Mouse (Mus musculus): ENCODE data around the gene Agmo. TPM values are rescaled to one million over a fixed set of nuclear protein-coding genes. Genes with fewer than 3 reads are reported as not detected.

Agmo gene
- total and polyA plus RNA-seq, 2 experiments from 2014 or later, result 1.9 to 2.5 TPM

DNA sequence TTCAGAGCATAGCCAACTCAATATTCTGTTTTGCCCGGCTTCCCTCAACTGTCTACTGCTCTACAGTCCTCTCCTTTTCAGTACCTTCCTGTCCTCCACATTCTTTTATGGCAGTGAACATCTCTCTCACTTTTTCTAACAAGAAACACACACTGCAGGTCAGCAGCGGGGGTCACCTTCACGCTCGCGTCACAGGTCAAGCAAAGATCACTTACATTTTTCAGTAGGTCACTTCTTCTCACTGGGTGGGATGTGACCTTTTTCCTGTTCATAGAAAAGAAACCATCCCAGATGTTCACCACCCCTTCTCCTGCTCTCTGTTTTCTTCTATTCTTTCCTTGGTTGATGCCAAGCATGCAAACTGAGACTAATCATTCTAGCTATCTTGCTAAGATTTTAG lies 230.2 kb downstream of the Agmo start:
- H3K9ac ChIP-seq (replicated peaks; ENCODE audit: low read length), result no peak overlapping the region
- H3K9me3 ChIP-seq (ENCODE audit: low read length), result no peaks in the 10 kb centered on the region
- H3K4me1 ChIP-seq (ENCODE audit: insufficient read depth, low read length), result no peaks in the 10 kb centered on the region
- DNase-seq (ENCODE audit: low spot score) (no peak), ATAC-seq (no peak)
- WGBS, result 53% methylated on average over 5 of the region's 5 CpGs
- TF ChIP-seq CTCF (IDR thresholded peaks at IDR 0.05; ENCODE audit: low read depth), result no peak
- no peak overlapping the region for H3K4me2 ChIP-seq (ENCODE audit: low read depth, low read length)
- H3K4me3 ChIP-seq (ENCODE audit: low read length), result no peak overlapping the region
- no peaks in the 10 kb centered on the region for H3K27me3 ChIP-seq (ENCODE audit: insufficient read depth, low read length)
- no peak overlapping the region for H3K27ac ChIP-seq
- H3K36me3 ChIP-seq (ENCODE audit: insufficient read depth, low read length), result no peaks in the 10 kb centered on the region

DNA sequence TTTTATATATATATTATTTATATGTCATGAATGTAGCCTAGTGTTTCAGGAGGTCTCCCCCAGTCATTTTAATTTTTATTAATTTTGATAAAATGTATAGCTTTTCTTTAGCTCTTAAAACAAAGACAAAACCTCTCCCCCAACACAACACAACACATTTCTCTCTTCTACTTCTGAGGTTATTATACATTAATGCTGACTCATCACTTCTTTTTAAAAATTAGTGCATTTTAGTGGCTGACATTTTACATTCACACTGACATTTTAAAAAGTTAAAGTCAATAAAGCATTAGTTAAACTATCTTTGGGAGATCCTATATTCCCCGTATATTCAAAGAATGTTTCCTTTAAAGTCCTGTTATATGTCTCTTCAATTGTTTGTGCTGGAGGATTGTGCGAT lies 235.4 kb downstream of the Agmo start:
- 93% methylated on average over 2 of the region's 2 CpGs for WGBS

DNA sequence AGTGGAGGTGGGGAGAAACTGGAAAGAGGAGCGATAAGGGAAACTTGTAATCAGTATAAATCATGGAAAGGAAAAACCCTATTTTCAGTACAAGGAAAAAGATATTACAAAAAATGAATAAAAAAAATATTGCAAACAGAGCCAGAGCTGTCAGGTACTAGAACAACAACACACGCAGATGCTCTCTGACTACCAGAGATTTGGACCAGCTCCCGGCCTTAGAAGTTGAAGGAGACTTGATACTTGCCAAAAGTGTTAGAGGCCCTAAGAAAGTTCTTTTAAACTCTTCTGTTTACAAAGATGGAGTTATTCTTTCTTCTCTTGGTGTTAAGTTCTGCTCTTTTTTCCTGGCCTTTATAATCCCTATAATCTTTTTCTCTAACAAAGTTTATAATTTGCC lies 246.6 kb downstream of the Agmo start:
- Histone ChIP-seq H3K4me3 (ENCODE audit: low read length) (no peak overlapping the region), H3K9ac (replicated peaks; ENCODE audit: low read length) (no peak overlapping the region), H3K4me2 (ENCODE audit: low read depth, low read length) (no peak overlapping the region), H3K9me3 (ENCODE audit: low read length) (no peaks in the 10 kb centered on the region), H3K4me1 (ENCODE audit: insufficient read depth, low read length) (no peaks in the 10 kb centered on the region), H3K36me3 (ENCODE audit: insufficient read depth, low read length) (no peaks in the 10 kb centered on the region), H3K27ac (no peak overlapping the region), H3K27me3 (ENCODE audit: insufficient read depth, low read length) (no peaks in the 10 kb centered on the region)
- ATAC-seq, result no peak
- 87% methylated on average over 3 of the region's 3 CpGs for WGBS
- TF ChIP-seq CTCF (IDR thresholded peaks at IDR 0.05; ENCODE audit: low read depth), result no peak
- no peak for DNase-seq (ENCODE audit: low spot score)

More for the DNA sequence above, 235.4 kb downstream of the Agmo start:
- Histone ChIP-seq H3K36me3 (ENCODE audit: insufficient read depth, low read length) (no peaks in the 10 kb centered on the region), H3K9ac (replicated peaks; ENCODE audit: low read length) (no peak overlapping the region), H3K9me3 (ENCODE audit: low read length) (no peaks in the 10 kb centered on the region), H3K4me1 (ENCODE audit: insufficient read depth, low read length) (no peaks in the 10 kb centered on the region), H3K27me3 (ENCODE audit: insufficient read depth, low read length) (no peaks in the 10 kb centered on the region), H3K4me3 (ENCODE audit: low read length) (no peak overlapping the region), H3K27ac (no peak overlapping the region), H3K4me2 (ENCODE audit: low read depth, low read length) (no peak overlapping the region)
- no peak for ATAC-seq
- no peak for DNase-seq (ENCODE audit: low spot score)
- no peak for TF ChIP-seq CTCF (IDR thresholded peaks at IDR 0.05; ENCODE audit: low read depth)

DNA sequence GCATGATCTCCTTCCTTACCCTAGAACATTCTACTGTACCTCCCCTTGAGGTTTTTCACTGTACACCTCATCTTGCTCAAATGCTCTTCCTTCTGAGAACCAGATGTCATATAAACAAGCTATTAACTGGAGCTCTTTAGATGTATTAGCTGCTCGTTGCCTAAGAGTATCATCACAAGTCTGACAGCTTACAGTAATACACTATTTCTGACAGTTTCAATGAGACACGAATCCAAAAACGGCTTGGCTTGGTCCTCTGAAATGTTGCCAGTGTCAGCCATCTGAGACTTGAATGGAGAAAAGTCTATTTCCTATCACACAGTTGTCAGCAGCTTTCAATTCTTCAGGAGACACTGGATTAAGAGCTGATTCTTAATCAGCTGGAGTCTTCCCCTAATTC lies 257.4 kb downstream of the Agmo start:
- H3K27ac ChIP-seq, result no peak overlapping the region
- 77% methylated on average over 3 of the region's 3 CpGs for WGBS
- no peaks in the 10 kb centered on the region for H3K4me1 ChIP-seq (ENCODE audit: insufficient read depth, low read length)
- DNase-seq (ENCODE audit: low spot score) (no peak), ATAC-seq (no peak)
- H3K4me2 ChIP-seq (ENCODE audit: low read depth, low read length), result no peak overlapping the region
- H3K9ac ChIP-seq (replicated peaks; ENCODE audit: low read length), result no peak overlapping the region
- TF ChIP-seq CTCF (IDR thresholded peaks at IDR 0.05; ENCODE audit: low read depth), result no peak
- no peaks in the 10 kb centered on the region for H3K27me3 ChIP-seq (ENCODE audit: insufficient read depth, low read length)
- no peaks in the 10 kb centered on the region for H3K36me3 ChIP-seq (ENCODE audit: insufficient read depth, low read length)
- H3K9me3 ChIP-seq (ENCODE audit: low read length), result no peaks in the 10 kb centered on the region
- no peak overlapping the region for H3K4me3 ChIP-seq (ENCODE audit: low read length)

DNA sequence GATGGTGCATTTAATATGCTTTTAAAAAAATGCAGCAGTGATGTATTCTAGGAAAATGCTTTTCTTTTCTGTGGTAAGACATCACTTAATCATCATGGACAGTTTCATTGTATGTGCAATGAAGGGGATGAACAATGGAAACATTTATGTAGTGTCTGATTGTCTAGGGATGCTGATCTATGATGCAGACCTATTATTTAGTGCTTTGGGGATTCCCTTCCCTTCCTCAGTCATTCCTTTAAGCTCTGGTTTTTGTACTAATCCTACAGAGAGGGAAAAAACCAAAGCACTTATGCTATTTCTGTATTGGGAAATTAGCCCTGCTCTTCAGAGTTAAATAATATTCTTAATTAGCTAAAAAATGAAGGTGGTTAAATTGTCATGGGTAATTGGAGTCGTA lies 266.0 kb downstream of the Agmo start:
- Histone ChIP-seq H3K4me1 (ENCODE audit: insufficient read depth, low read length) (no peaks in the 10 kb centered on the region), H3K4me3 (ENCODE audit: low read length) (no peak overlapping the region), H3K9me3 (ENCODE audit: low read length) (no peaks in the 10 kb centered on the region), H3K27ac (no peak overlapping the region), H3K27me3 (ENCODE audit: insufficient read depth, low read length) (no peaks in the 10 kb centered on the region), H3K36me3 (ENCODE audit: insufficient read depth, low read length) (no peaks in the 10 kb centered on the region), H3K4me2 (ENCODE audit: low read depth, low read length) (no peak overlapping the region), H3K9ac (replicated peaks; ENCODE audit: low read length) (no peak overlapping the region)
- no peak for ATAC-seq
- no peak for TF ChIP-seq CTCF (IDR thresholded peaks at IDR 0.05; ENCODE audit: low read depth)
- no peak for DNase-seq (ENCODE audit: low spot score)
- 45% methylated on average over 1 of the region's 1 CpGs for WGBS

DNA sequence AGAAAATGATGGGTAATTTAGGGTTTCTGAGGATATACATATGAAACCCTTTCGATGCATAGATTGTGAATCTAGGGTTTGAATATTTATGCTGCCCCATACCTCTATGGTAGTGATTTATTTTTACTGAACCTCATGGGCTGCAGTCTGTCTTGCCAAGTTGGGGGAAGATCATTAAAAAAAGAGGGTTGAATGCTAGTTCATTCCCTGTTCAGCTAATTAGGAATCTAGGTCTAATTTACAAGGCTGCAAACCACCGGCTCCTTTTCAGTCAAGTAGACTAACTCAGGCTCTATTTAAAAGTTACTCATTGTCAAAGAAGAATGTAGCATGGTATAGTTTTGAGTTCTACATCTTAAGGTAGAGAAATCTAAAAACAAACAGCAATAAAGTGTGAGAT lies 266.4 kb downstream of the Agmo start:
- ATAC-seq, result no peak
- no peak overlapping the region for H3K9ac ChIP-seq (replicated peaks; ENCODE audit: low read length)
- H3K4me3 ChIP-seq (ENCODE audit: low read length), result no peak overlapping the region
- H3K36me3 ChIP-seq (ENCODE audit: insufficient read depth, low read length), result no peaks in the 10 kb centered on the region
- H3K4me2 ChIP-seq (ENCODE audit: low read depth, low read length), result no peak overlapping the region
- no peak for TF ChIP-seq CTCF (IDR thresholded peaks at IDR 0.05; ENCODE audit: low read depth)
- no peak for DNase-seq (ENCODE audit: low spot score)
- WGBS, result 69% methylated on average over 2 of the region's 2 CpGs
- no peaks in the 10 kb centered on the region for H3K27me3 ChIP-seq (ENCODE audit: insufficient read depth, low read length)
- H3K4me1 ChIP-seq (ENCODE audit: insufficient read depth, low read length), result no peaks in the 10 kb centered on the region
- no peak overlapping the region for H3K27ac ChIP-seq
- H3K9me3 ChIP-seq (ENCODE audit: low read length), result no peaks in the 10 kb centered on the region

DNA sequence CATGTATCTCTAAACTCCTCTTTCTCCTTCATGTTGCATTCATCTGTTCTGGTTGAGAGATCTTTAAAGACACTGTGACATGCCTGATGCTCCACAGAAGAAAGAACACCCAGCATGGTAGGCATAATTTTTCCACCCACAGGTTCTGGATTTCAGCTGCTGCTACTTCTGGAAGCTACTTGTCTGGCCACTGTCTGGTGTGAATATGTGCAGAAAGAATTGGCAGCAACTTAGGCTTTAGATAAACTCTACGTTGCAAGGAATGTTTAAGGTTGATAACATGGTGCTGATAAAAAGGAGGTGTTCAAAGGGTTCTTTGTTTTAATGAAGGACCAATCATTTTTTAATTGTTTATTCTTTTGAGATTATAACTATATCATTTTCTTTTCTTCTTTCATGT lies 280.3 kb downstream of the Agmo start:
- DNase-seq (ENCODE audit: low spot score) (no peak), ATAC-seq (no peak)
- WGBS, result 69% methylated on average over 1 of the region's 1 CpGs
- H3K4me1 ChIP-seq (ENCODE audit: insufficient read depth, low read length), result no peaks in the 10 kb centered on the region
- no peak overlapping the region for H3K27ac ChIP-seq
- no peaks in the 10 kb centered on the region for H3K9me3 ChIP-seq (ENCODE audit: low read length)
- no peak for TF ChIP-seq CTCF (IDR thresholded peaks at IDR 0.05; ENCODE audit: low read depth)
- H3K4me3 ChIP-seq (ENCODE audit: low read length), result no peak overlapping the region
- H3K27me3 ChIP-seq (ENCODE audit: insufficient read depth, low read length), result no peaks in the 10 kb centered on the region
- no peak overlapping the region for H3K9ac ChIP-seq (replicated peaks; ENCODE audit: low read length)
- no peak overlapping the region for H3K4me2 ChIP-seq (ENCODE audit: low read depth, low read length)
- H3K36me3 ChIP-seq (ENCODE audit: insufficient read depth, low read length), result no peaks in the 10 kb centered on the region
